Mouse (Mus musculus) cerebellum, adult 8-10 months (tissue): ENCODE measurements around the gene Emilin2.

ENCODE experiments used
- DNase-seq: peaks from one replicate; pipeline ENCODE4 v3.0.0; 2022

Emilin2 gene

DNA sequence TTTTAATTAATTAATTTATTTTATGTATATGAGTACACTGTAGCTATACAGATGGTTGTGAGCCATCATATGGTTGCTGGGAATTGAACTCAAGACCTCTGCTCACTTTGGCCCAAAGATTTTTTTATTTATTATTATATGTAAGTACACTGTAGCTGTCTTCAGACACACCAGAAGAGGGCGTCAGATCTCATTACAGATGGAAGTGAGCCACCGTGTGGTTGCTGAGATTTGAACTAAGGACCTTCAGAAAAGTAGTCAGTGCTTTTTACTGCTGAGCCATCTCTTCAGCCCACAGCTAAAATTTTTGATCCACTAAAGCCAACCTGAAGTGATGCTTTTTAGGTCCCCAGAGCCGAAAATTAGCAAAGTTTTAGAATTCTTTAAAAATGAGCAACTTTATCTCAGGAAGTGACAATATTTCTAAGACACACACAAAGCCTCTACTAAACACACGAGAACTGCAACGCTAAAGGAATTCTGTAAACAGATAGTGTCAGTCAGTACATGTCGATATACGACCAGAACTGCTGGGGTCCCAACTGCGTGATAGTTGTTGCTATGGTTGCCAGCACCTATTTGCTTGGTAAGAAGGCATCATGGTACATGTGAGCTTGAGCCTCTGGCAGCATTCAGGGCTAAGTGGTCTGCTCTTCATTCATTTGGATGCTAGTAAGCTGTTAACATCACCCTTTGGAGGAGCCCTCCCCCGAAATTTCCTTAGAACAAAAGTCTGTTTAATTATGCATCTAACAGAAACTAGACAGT lies 84.5 kb downstream of the Emilin2 start:
- DNase-seq: no peak

DNA sequence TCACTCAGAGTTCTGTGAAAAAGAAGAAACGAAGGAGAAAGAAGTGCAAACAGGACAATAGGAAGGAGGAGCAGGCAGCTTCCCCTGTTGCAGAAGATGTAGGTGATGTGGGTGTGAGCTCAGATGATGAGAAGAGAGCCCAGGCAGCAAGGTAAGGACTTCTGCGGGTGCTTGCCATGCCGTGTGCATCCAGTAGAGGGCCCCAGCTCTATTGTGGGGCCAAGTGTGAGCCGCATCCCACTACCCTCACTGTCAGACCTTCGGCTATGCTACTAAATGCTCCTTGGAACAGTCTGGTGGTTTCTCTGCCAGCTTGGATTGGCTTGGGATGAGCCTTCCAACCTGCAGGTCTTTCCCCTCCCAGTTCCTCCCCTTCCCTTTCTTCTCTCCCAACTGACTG lies 86.7 kb downstream of the Emilin2 start:
- DNase-seq: no peak

DNA sequence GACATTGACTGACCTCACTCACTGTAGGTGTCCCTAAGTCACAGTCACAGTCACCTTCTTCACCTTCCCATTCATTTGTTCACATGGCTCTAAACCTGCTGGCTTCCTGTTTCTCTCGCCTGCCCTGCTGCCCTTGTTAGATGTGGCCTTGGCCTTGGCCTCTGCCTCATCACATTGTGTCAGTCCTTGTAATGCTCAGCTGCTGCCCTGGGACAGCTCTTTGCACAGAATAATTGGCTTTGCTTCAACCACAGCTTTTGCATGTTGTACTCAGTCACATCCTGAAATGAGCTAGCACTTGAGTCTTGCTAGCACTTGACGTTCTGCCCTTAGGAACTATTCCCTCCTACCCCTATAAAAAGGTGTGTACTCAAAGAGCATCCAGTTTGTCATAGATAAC lies 87.3 kb downstream of the Emilin2 start:
- no peak for DNase-seq

DNA sequence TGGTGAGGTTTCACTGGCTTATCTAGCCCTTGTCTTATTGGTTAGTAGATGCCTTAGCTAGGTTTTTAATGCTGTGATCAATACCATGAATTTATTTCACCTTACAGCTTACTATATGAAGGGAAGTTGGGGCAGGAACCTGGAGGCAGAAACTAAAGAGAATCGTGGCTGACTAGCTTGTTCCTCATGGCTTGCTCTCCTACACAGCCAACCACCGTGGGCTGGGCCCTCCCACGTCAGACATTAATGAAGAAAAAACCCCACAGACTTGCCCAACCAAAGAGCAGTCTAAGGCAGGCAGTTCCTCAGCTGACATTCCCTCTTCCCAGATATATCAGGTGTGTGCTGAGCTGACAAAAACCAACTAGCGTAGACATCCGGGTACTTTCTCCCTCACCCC lies 88.1 kb downstream of the Emilin2 start:
- DNase-seq: no peak

DNA sequence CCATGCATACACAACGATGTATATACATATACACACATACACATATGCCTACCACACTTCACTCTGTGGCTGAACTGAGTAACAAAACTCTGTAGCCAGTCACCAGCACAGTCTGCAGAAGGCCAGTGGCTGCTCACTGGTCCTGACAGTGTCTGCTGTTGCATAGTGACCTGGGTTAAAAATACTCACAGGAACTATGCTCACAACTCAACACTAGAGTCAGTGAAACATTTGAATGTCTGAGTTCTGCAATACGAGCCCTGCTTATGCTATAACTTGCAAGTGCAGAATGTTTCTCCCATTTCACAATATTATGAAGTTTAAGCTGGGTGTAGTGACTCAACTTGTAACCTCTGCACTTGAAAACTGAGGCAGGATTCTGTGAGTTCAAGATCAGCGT lies 90.4 kb downstream of the Emilin2 start:
- DNase-seq: no peak

DNA sequence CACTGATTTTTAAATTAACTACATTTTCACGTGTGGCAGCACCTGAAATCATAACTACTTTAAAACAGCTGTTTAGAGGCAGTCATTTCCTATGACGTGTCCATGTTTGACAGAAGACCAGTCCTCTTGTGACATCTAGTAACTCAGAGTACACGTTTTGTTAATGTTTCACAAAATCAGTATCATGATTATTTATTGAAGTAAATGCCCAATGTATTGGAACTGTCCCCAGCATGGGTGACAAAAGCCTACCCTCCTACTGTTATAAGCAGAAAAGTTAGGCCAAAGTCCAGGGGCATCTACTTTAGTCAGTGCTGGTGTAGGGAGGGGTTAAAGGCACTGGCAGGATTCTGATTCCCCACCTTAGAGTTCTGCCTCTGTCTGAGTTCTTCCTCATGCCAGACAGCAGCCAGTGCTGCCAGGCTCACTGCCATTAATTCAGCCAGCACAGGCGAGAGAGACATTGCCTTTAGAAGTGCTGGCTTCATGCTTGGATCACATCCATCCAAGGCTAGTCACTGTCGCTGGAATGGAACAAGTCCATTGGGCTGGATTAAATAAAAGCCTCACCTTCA lies 94.6 kb downstream of the Emilin2 start:
- DNase-seq: no peak

DNA sequence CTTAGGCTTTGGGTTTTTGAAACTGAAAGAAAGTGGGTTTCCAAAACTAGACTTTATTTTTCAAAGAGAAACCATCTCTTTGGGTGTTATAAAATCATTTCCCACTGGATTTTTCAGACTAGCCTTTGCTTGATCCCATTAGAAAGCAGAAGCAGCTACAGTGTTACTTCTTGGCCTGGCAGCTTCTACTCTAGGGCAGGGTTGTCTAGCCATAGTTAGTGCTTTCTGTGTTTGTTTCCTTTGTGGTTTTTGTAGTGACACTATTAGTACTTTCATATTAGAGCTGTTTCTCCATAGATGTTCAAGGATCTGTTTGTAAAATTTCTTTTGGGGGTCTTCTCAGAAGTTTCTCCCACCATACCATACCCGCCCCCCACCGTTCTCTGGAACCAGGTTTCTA lies 95.5 kb downstream of the Emilin2 start:
- DNase-seq: no peak

DNA sequence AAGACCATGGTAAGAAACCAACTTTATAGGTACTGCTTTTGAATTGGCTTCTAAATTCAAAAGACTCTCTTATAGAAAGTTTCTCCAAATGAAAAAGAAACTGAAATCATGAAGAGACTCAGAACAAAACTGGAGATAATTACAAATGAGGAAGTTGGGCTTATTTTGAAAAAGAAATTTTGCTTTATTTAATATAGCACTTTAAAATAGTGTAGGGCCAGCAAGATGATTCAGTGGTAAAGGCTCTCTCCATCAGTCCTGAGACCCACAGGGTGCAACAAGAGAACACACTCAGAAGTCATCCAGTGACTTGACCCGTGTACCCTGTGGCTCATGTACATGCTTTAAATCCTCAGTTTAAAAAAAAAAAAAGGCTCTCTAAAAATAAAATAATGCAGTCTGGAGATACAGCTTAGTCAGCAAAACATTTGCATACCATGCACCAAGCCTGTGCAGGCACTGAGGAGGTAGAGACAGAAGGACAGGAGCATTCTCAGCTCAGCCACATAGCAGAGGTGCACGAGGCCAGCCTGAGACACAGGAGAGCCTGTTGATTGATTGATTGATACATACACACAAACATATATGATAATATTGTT lies 96.4 kb downstream of the Emilin2 start:
- no peak for DNase-seq

DNA sequence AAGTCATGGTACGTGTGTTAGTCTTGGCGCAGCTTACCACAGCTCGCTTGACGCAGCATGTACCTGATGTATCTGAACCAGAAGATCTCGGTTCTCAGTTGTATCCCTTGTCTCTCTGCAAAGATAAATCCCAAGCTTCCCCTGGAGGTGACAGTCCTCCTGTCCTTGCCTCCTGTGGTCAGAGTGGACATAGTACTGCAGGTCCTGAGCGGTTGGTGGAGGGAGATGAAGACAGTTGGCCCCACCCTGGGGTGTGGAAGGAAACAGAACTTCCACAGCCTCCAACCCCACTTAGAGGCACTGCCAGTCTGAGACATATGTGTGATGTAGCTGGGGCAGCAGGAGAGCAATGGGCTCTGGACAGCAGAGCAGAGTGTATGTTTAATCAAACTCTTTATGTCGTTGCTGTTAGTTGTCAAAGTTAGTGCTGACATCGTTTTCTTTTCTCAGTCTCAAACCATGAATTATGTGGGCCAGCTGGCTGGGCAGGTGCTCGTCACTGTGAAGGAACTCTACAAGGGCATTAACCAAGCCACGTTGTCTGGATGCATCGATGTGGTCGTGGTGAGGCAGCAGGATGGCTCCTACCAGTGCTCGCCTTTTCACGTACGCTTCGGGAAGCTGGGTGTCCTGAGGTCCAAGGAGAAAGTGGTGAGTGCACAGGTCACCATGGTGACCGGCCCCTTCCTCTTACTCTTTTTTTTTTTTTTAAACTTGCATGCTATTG lies 97.1 kb downstream of the Emilin2 start:
- no peak for DNase-seq

DNA sequence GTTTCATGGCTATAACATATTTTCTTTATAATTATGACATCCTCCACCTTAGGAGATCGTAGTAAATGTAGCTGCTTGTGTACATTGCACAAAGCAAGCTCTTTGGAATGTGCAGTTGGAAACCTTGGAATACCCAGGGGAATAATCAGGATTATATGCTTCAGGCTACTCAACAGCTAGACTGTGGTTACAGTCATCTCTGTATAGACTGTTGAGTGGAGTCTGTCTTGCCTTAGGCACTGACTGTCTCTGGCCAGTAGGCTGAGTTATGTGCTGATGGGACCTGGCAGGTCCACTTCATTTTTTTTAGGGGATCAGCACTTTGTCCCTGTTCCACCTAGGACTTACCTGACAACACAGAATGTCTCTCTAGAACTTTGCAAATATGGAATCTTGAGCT lies 98.1 kb downstream of the Emilin2 start:
- no peak for DNase-seq

DNA sequence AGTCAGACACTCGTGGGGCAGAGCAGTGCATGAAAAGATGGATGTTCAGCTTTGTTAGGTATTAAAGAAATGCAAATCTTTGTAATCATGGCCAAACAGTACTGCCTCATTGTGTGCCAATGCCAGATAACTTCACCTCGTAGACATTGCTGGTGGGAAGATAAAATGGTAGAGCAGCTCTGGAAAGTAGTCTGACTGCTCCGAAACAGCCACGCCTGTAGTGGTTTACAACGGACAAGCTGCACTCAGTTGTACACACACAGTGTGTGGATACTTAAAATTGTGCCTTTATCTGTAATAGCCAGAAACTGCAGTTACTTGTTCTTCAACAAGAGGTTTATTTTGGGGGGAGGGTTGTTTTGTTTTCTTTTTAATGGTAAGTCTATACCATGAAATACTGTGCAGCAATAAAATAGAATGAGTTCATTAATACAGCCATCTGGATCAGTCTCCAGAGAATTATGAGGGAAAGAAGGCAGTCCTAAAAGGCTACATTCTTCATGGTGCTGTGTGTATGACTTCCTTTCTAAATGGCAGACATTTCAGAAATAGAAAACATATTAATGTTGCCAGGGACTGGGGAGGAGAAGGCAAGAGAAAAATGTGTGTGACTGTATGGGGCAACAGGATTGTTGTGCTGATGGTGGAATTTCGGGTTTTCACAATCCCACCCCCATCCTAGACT lies 99.7 kb downstream of the Emilin2 start:
- DNase-seq: no peak

DNA sequence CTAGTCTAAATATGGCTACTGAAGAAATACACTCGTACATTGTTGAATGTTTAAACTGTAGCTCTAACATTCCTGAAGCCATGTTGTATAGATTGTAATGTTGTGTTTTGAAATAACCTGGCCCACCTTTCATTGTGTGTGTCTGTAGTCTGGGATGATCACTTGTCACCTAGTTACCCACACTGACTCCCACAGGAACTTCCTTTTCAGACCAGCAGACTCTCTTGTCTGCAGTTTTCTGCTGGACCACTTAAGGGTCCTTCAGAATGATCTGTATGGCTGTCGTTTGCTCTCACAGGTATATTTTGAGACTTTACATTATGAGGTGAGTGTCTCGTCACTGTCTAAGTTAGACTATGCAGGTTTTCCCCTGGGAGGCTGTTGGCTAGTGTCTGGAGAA lies 101.8 kb downstream of the Emilin2 start:
- DNase-seq: no peak

DNA sequence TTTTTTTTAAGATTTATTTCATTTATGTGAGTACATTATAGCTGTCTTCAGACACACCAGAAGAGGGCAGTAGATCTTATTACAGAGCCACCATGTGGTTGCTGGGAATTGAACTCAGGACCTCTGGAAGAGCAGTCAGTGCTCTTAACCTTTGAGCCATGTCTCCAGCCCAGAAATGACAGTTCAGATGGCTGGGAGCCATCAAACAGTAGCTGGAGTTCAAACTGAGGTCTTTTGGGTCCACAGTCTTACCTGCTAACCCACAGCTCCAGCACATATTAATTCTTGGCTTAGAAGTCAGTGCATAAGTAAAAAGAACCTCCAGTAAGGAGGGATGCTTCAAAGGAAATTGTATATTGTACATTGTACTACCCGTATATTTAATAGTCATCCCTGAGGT lies 102.9 kb downstream of the Emilin2 start:
- no peak for DNase-seq

DNA sequence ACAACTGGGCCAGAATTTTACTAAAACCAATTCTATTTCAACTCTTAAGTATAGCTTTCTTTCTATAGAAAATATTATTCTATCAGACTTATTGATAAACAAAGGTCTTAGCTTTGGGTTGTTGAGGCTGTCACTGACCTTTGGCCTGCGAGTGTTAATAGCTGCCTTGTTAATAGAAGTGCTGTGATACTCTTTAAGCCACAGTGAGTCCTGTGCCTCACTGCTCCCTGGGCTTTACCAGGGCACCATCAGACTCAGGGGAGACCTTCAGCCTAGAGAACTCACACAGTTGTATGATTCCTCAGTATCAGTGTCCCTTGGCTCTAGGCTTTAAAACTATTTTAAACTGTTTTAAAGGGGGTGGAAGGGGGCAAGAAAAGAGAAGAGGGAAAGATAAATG lies 103.4 kb downstream of the Emilin2 start:
- DNase-seq: no peak

DNA sequence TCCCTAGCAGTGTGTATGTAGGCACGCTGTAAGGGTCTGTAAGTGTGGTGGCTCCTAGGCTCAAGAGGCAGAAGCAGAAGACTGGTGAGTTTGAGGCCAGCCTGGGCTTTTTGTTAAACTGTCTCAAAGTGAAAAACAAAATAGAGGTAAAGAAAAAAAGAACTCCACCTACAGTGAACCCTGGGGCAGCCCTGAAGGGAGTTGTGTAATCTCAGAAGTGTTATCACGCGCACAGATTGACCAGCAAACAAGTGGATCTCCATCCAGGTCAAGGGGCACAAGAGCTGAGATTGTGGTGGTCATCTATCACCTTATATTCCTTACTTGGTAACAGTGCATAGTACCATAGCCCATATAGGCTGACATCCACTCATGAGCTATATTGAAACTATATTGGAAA lies 104.5 kb downstream of the Emilin2 start:
- DNase-seq: no peak

DNA sequence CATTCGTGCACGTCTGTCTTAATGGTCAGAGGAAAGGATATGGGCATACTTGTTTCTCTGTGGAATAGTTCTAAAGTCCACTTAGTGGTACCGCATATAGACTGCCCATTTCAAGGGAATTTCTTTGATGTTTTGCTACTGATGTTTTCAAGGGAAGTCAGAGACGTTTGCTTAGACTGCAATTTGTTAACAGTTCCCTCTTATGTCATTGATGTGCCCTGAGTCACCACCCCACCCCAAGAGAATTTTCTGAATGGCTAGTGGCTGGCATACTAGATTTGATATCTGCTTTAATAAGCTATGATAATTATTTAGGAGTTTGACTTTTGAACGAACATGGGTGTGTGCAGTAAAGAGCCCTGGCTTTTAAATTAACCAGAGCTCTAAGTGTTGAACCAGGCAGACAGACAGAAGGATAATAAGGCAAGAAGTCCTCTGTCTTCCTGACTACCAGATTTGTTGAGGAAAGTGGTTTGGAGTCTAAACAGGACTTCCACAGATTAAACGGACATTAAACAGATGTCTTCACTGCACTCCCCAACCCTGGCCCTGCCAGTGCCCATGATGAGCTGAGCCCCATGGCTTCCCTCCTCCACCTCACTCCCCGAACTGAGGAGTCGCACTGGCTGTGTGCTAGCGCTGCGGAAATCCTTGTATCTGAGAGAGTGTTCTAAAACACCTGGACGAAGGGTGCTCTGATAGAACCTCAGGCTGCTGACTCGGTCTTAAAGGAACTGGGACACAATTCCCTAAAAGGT lies 105.5 kb downstream of the Emilin2 start:
- no peak for DNase-seq

DNA sequence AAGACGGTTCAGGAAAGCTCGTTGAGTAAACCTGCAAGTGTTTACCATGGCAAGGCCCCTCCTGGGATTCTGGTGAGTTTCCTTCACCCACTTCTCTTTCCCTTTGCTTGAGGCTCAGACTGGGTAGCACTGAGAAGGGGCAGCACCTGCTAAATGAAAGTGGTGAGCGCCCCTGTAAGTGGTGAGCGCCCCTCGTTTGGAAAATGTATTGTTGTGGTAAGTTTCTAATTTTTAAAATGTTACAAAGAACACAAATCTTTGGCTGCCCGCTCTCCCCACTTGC lies 107.0 kb downstream of the Emilin2 start:
- DNase-seq: no peak

DNA sequence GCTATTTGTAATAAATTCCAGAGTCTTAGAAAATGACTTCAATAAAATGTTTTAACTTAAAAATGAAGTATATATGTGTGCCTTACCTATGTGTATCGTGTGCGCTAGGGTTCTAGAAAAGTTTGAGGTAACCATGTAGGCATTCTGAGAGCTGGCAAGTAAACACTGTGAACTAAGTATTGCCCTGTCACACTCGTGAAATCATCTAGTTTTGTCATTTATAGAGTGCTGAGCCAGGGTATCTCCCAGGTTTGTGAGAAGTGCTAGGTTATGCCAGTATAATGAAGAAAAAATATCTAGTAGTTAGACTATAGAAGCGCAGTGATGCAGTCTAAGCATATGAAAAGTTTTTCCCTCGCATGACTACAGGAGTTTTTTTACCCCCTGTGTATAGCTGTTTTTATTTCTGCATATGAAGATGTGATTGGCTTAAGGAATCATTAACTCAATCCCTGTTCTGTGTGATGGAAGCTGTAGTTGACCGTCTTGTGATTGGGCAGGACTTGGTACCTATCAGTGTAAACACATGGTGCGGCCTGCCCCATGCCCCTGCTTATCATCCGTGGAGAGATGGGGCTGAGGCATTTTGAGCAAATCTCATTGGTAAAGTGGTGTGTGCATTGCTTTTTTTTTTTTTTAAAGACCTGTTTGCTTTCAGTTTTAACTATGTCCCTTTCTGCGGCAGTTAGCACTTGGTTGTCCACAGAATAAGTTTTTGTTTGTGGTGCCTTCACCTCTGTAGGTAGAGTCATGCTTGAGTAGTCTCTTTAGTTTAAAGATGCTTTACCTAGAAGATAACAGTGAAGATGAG lies 107.6 kb downstream of the Emilin2 start:
- DNase-seq: no peak
